Mouse (Mus musculus) G1E (cell line): ENCODE results near the gene Sult1e1.

ENCODE experiments used
- CTCF ChIP-seq: IDR thresholded peaks from 2 replicates; pipeline ENCODE4 v1.5.1; 2012; ENCODE audit warnings: low read depth, low read length, inconsistent platforms, mixed read lengths
- GATA1 ChIP-seq: IDR thresholded peaks from 2 replicates; pipeline ENCODE4 v1.6.1; 2012; ENCODE audit warnings: borderline replicate concordance, low read length, inconsistent platforms, mixed read lengths

GRCm38 (mm10) chr5:87562966-87563365 is 28.4 kb downstream of the Sult1e1 start:
- TF ChIP-seq CTCF (no peak), GATA1 (no peak)
